Mouse (Mus musculus): ENCODE measurements around the gene Ms4a13. TPM values are rescaled to one million over a fixed set of nuclear protein-coding genes. Genes with fewer than 3 reads are reported as not detected.
A peak's percentile ranks its signal among the peaks of the same experiment; 100 is the strongest.
"Not testable (repeated sequence)": the region's sequence is repeated elsewhere in the genome, so short reads cannot be mapped to it uniquely, and the experiment has no call there.

Gene Ms4a13
- total RNA-seq (2021), result not detected
- long read RNA-seq, experiment 1, result 0 reads
- long read RNA-seq, experiment 2, result 0 reads

- no peak for DNase-seq
Measured at GRCm38 (mm10) chr19:11196546-11196945, at the start of gene Ms4a13. Gene Ms4a13 (minus strand): TSS chr19:11196737.

GRCm38 (mm10) chr19:11244230-11244629 is 47.7 kb upstream of the Ms4a13 start:
- no peak for DNase-seq

GRCm38 (mm10) chr19:11242560-11242959 is 46.0 kb upstream of the Ms4a13 start:
- DNase-seq, result no peak

- no peak for DNase-seq
Measured at GRCm38 (mm10) chr19:11235820-11236219, 39.3 kb upstream of the Ms4a13 start.

GRCm38 (mm10) chr19:11234921-11235735 is 38.6 kb upstream of the Ms4a13 start:
- no peak for DNase-seq

GRCm38 (mm10) chr19:11234244-11234643 is 37.7 kb upstream of the Ms4a13 start:
- DNase-seq, result no peak

- DNase-seq, result no peak
Measured at GRCm38 (mm10) chr19:11232348-11232747, 35.8 kb upstream of the Ms4a13 start, which contains the start of gene Ms4a12. Gene Ms4a12 (minus strand): TSS chr19:11232448.

- DNase-seq, result no peak
Measured at GRCm38 (mm10) chr19:11192552-11192951, 4.0 kb downstream of the Ms4a13 start.

GRCm38 (mm10) chr19:11184121-11184520 is 12.4 kb downstream of the Ms4a13 start:
- peak; percentile 11 for DNase-seq

- no peak for DNase-seq
Measured at GRCm38 (mm10) chr19:11177464-11177863, 19.1 kb downstream of the Ms4a13 start.

GRCm38 (mm10) chr19:11165172-11165571 is 31.4 kb downstream of the Ms4a13 start, which contains the start of gene 1700025F22Rik:
Gene 1700025F22Rik (minus strand): TSS chr19:11165320.
- no peak for DNase-seq

- not testable (repeated sequence) for DNase-seq
Measured at GRCm38 (mm10) chr19:11157890-11158289, 38.6 kb downstream of the Ms4a13 start.

- DNase-seq, result no peak
Measured at GRCm38 (mm10) chr19:11135336-11135735, 61.2 kb downstream of the Ms4a13 start.

GRCm38 (mm10) chr19:11134852-11135251 is 61.7 kb downstream of the Ms4a13 start:
- DNase-seq, result no peak

GRCm38 (mm10) chr19:11130776-11131175 is 65.8 kb downstream of the Ms4a13 start, which contains the start of gene 1700017D01Rik:
Gene 1700017D01Rik (minus strand): TSS chr19:11130876.
- not testable (repeated sequence) for DNase-seq

GRCm38 (mm10) chr19:11129702-11130101 is 66.8 kb downstream of the Ms4a13 start:
- no peak for DNase-seq

GRCm38 (mm10) chr19:11121016-11121420 is 75.5 kb downstream of the Ms4a13 start:
- DNase-seq, result peak; percentile 14

Other genes with a start within 250 kb of the Ms4a13 start
- 10 to 100 TPM; 26.9 to 27.3 TPM for gene Ccdc86, start 247.5 kb downstream of the Ms4a13 start, total RNA-seq (2021)
- gene Ms4a10, start 222.1 kb downstream of the Ms4a13 start, total RNA-seq (2021), result not detected
- gene Ms4a15, start 203.5 kb downstream of the Ms4a13 start, total RNA-seq (2021), result not detected
- gene Ms4a18, start 178.7 kb downstream of the Ms4a13 start, total RNA-seq (2021), result not detected
- 1 to 10 TPM in 1 of 2 experiments, under 1 TPM in 1; 0.73 to 1.1 TPM for gene Ms4a8a, start 115.6 kb downstream of the Ms4a13 start, total RNA-seq (2021)
- gene 1700017D01Rik, start 65.9 kb downstream of the Ms4a13 start, total RNA-seq (2021), result under 1 TPM; 0.19 to 0.29 TPM
- gene 1700025F22Rik, start 31.4 kb downstream of the Ms4a13 start, total RNA-seq (2021), result not detected
- not detected for gene Ms4a12, start 35.7 kb upstream of the Ms4a13 start, total RNA-seq (2021)
- under 1 TPM; 0.12 to 0.56 TPM for gene Ms4a1, start 69.5 kb upstream of the Ms4a13 start, total RNA-seq (2021)
- gene Ms4a5, start 87.1 kb upstream of the Ms4a13 start, total RNA-seq (2021), result not detected
- under 1 TPM; 0.12 to 0.25 TPM for gene Ms4a14, start 117.7 kb upstream of the Ms4a13 start, total RNA-seq (2021)
- gene Ms4a7, start 139.4 kb upstream of the Ms4a13 start, total RNA-seq (2021), result 1 to 10 TPM; 1.3 to 1.8 TPM
- 1 to 10 TPM; 4.0 to 6.0 TPM for gene Ms4a4a, start 178.8 kb upstream of the Ms4a13 start, total RNA-seq (2021)
- gene Ms4a4c, start 208.0 kb upstream of the Ms4a13 start, total RNA-seq (2021), result not detected
- not detected for gene Ms4a4b, start 246.8 kb upstream of the Ms4a13 start, total RNA-seq (2021)